Mouse (Mus musculus) lung, embryonic 15.5 days (tissue): ENCODE measurements around the gene Smarca2. TPM values are rescaled to one million over a fixed set of nuclear protein-coding genes. Genes with fewer than 3 reads are reported as not detected.

Experiments used
- ATAC-seq: fragments of 200-750 bp; cut with Nextera tagmentation; 2 replicates; pipeline ENCODE4 v1.8.0; 2017; ENCODE audit warnings: moderate number of reproducible peaks, borderline replicate concordance; ENCODE audit not compliant: low FRiP score, low TSS enrichment; ENCODE audit errors: extremely low read depth
- H3K27ac ChIP-seq: fragments of 300-500 bp; sonication (generic); 2 replicates; pipeline ENCODE4 v1.5.1; 2015; ENCODE audit warnings: moderate library complexity, mild to moderate bottlenecking, inconsistent platforms
- H3K27me3 ChIP-seq: fragments of 300-500 bp; sonication (generic); 2 replicates; pipeline ENCODE4 v1.6.1; 2015; ENCODE audit warnings: inconsistent platforms
- H3K36me3 ChIP-seq: fragments of 300-500 bp; sonication (generic); 2 replicates; pipeline ENCODE4 v1.6.1; 2015; ENCODE audit warnings: inconsistent platforms
- H3K4me1 ChIP-seq: fragments of 300-500 bp; sonication (generic); 2 replicates; pipeline ENCODE4 v1.6.1; 2015; ENCODE audit warnings: inconsistent platforms
- H3K4me2 ChIP-seq: fragments of 300-500 bp; sonication (generic); 2 replicates; pipeline ENCODE4 v1.6.1; 2015; ENCODE audit warnings: inconsistent platforms, mild to moderate bottlenecking, moderate library complexity
- H3K4me3 ChIP-seq: fragments of 300-500 bp; sonication (generic); 2 replicates; pipeline ENCODE4 v1.5.1; 2015; ENCODE audit warnings: mild to moderate bottlenecking, inconsistent platforms
- H3K9ac ChIP-seq: fragments of 300-500 bp; sonication (generic); 2 replicates; pipeline ENCODE4 v1.6.1; 2015; ENCODE audit warnings: inconsistent platforms
- H3K9me3 ChIP-seq: fragments of 300-500 bp; sonication (generic); 2 replicates; pipeline ENCODE4 v1.6.1; 2016; ENCODE audit warnings: inconsistent platforms
- WGBS: fragments of 180-500 bp; shearing (Covaris S2); methylation state at CpG from one replicate; pipeline ENCODE4 v1.1.7; 2015; 5-methylcytosine and 5-hydroxymethylcytosine counted together
- polyA plus RNA-seq: library from polyadenylated mRNA; unstranded; fragments of >200 nt; fragmentation: Nextera tagmentation; extraction: Ambion mirVana; gene quantifications from 2 replicates; pipeline ENCODE4 v1.2.1, GENCODE M21; 2015

Smarca2 gene
- polyA plus RNA-seq, 1 experiment from 2014 or later: 45.3 TPM

GRCm38 (mm10) chr19:26752611-26753163 lies 147.8 kb downstream of the Smarca2 start:
- Histone ChIP-seq H3K4me2 (peak overlapping the region; percentile 19; the same call in 1 of the 2 replicates), H3K27ac (peak overlapping the region; percentile 84), H3K27me3 (no peaks in the 10 kb centered on the region), H3K4me3 (no peak overlapping the region), H3K36me3 (no peaks in the 10 kb centered on the region), H3K4me1 (peaks cover 40% of the 10 kb centered on the region), H3K9ac (no peak overlapping the region), H3K9me3 (no peaks in the 10 kb centered on the region)
- peak; percentile 36; the same call in 1 of the 2 replicates for ATAC-seq
- WGBS: 46% methylated on average over 15 of the region's 15 CpGs

GRCm38 (mm10) chr19:26753266-26753872 lies 148.5 kb downstream of the Smarca2 start:
- Histone ChIP-seq H3K27ac (peak overlapping the region; percentile 84), H3K4me1 (peaks cover 45% of the 10 kb centered on the region), H3K4me3 (no peak overlapping the region), H3K4me2 (peak overlapping the region; percentile 19; the same call in 1 of the 2 replicates), H3K9me3 (no peaks in the 10 kb centered on the region), H3K9ac (no peak overlapping the region), H3K36me3 (no peaks in the 10 kb centered on the region), H3K27me3 (no peaks in the 10 kb centered on the region)
- no peak for ATAC-seq
- 49% methylated on average over 7 of the region's 7 CpGs for WGBS

GRCm38 (mm10) chr19:26754016-26754794 lies 149.4 kb downstream of the Smarca2 start:
- Histone ChIP-seq H3K27me3 (no peaks in the 10 kb centered on the region), H3K4me3 (no peak overlapping the region), H3K36me3 (no peaks in the 10 kb centered on the region), H3K9ac (no peak overlapping the region), H3K9me3 (no peaks in the 10 kb centered on the region), H3K4me2 (peak overlapping the region; percentile 3; the same call in 1 of the 2 replicates), H3K4me1 (peaks cover 53% of the 10 kb centered on the region), H3K27ac (peak overlapping the region; percentile 84)
- ATAC-seq: peak; percentile 12; the same call in 1 of the 2 replicates
- WGBS: 52% methylated on average over 10 of the region's 10 CpGs

- Histone ChIP-seq H3K4me3 (no peak overlapping the region), H3K4me1 (peaks cover 44% of the 10 kb centered on the region), H3K27me3 (no peaks in the 10 kb centered on the region), H3K9me3 (no peaks in the 10 kb centered on the region), H3K27ac (no peak overlapping the region), H3K4me2 (no peak overlapping the region), H3K9ac (no peak overlapping the region), H3K36me3 (0 out of 2 replicates have a peak, but pooled peaks cover 7% of the 10 kb centered on the region)
- WGBS: 57% methylated on average over 6 of the region's 6 CpGs
- ATAC-seq: no peak
Measured at GRCm38 (mm10) chr19:26755991-26756390, 151.1 kb downstream of the Smarca2 start.

- WGBS: 41% methylated on average over 8 of the region's 8 CpGs
- Histone ChIP-seq H3K4me2 (no peak overlapping the region), H3K4me1 (peaks cover 44% of the 10 kb centered on the region), H3K27me3 (no peaks in the 10 kb centered on the region), H3K9me3 (no peaks in the 10 kb centered on the region), H3K4me3 (no peak overlapping the region), H3K36me3 (0 out of 2 replicates have a peak, but pooled peaks cover 7% of the 10 kb centered on the region), H3K9ac (no peak overlapping the region), H3K27ac (no peak overlapping the region)
- no peak for ATAC-seq
Measured at GRCm38 (mm10) chr19:26756399-26756798, 151.5 kb downstream of the Smarca2 start.

- Histone ChIP-seq H3K4me3 (no peak overlapping the region), H3K27ac (peak overlapping the region; percentile 45; the same call in 1 of the 2 replicates)
- ATAC-seq: no peak
Measured at GRCm38 (mm10) chr19:26758156-26758555, 153.3 kb downstream of the Smarca2 start.

GRCm38 (mm10) chr19:26758620-26759019 lies 153.8 kb downstream of the Smarca2 start:
- H3K27me3 ChIP-seq: no peaks in the 10 kb centered on the region
- WGBS: 41% methylated on average over 7 of the region's 7 CpGs
- no peak overlapping the region for H3K9ac ChIP-seq
- peak overlapping the region; percentile 45 for H3K27ac ChIP-seq
- peaks cover 30% of the 10 kb centered on the region for H3K4me1 ChIP-seq
- H3K4me2 ChIP-seq: no peak overlapping the region
- ATAC-seq: peak; percentile 53; the same call in 1 of the 2 replicates
- H3K9me3 ChIP-seq: no peaks in the 10 kb centered on the region
- no peak overlapping the region for H3K4me3 ChIP-seq
- 0 out of 2 replicates have a peak, but pooled peaks cover 7% of the 10 kb centered on the region for H3K36me3 ChIP-seq

More at GRCm38 (mm10) chr19:26758156-26758555, 153.3 kb downstream of the Smarca2 start:
- H3K36me3 ChIP-seq: 0 out of 2 replicates have a peak, but pooled peaks cover 7% of the 10 kb centered on the region
- H3K4me2 ChIP-seq: no peak overlapping the region
- 65% methylated on average over 8 of the region's 8 CpGs for WGBS
- no peaks in the 10 kb centered on the region for H3K27me3 ChIP-seq
- H3K9ac ChIP-seq: no peak overlapping the region
- H3K9me3 ChIP-seq: no peaks in the 10 kb centered on the region
- H3K4me1 ChIP-seq: peaks cover 35% of the 10 kb centered on the region

GRCm38 (mm10) chr19:26759295-26759694 lies 154.4 kb downstream of the Smarca2 start:
- peak overlapping the region; percentile 45 for H3K27ac ChIP-seq
- WGBS: 74% methylated on average over 13 of the region's 13 CpGs
- ATAC-seq: no peak

GRCm38 (mm10) chr19:26761257-26761656 lies 156.4 kb downstream of the Smarca2 start:
- H3K36me3 ChIP-seq: 0 out of 2 replicates have a peak, but pooled peaks cover 7% of the 10 kb centered on the region
- peaks cover 16% of the 10 kb centered on the region for H3K4me1 ChIP-seq
- H3K27ac ChIP-seq: no peak overlapping the region
- no peak for ATAC-seq
- no peak overlapping the region for H3K4me3 ChIP-seq
- H3K9me3 ChIP-seq: no peaks in the 10 kb centered on the region
- H3K27me3 ChIP-seq: no peaks in the 10 kb centered on the region
- H3K9ac ChIP-seq: no peak overlapping the region
- H3K4me2 ChIP-seq: no peak overlapping the region

More at GRCm38 (mm10) chr19:26759295-26759694, 154.4 kb downstream of the Smarca2 start:
- Histone ChIP-seq H3K36me3 (0 out of 2 replicates have a peak, but pooled peaks cover 7% of the 10 kb centered on the region), H3K27me3 (no peaks in the 10 kb centered on the region), H3K4me1 (peaks cover 25% of the 10 kb centered on the region), H3K9me3 (no peaks in the 10 kb centered on the region), H3K4me2 (no peak overlapping the region), H3K9ac (no peak overlapping the region), H3K4me3 (no peak overlapping the region)

- no peak overlapping the region for H3K27ac ChIP-seq
- 82% methylated on average over 7 of the region's 7 CpGs for whole genome bisulfite sequencing
- no peaks in the 10 kb centered on the region for H3K4me1 ChIP-seq
- H3K9ac ChIP-seq: no peak overlapping the region
- H3K36me3 ChIP-seq: no peaks in the 10 kb centered on the region; the same call in 1 of the 2 replicates
- no peaks in the 10 kb centered on the region for H3K9me3 ChIP-seq
- no peak overlapping the region for H3K4me3 ChIP-seq
- no peak for ATAC-seq
- no peak overlapping the region for H3K4me2 ChIP-seq
- H3K27me3 ChIP-seq: no peaks in the 10 kb centered on the region
Measured at GRCm38 (mm10) chr19:26765483-26765882, 160.6 kb downstream of the Smarca2 start.

- Histone ChIP-seq H3K9me3 (no peaks in the 10 kb centered on the region), H3K4me1 (no peaks in the 10 kb centered on the region), H3K27ac (no peak overlapping the region), H3K4me3 (no peak overlapping the region), H3K9ac (no peak overlapping the region), H3K27me3 (no peaks in the 10 kb centered on the region), H3K36me3 (peaks cover 12% of the 10 kb centered on the region), H3K4me2 (no peak overlapping the region)
- WGBS: 92% methylated on average over 13 of the region's 13 CpGs
- no peak for ATAC-seq
Measured at GRCm38 (mm10) chr19:26767454-26767853, 162.6 kb downstream of the Smarca2 start.
